Comparison of ENCODE assay signal across 8 mouse cellular contexts in the genomic region with DNA sequence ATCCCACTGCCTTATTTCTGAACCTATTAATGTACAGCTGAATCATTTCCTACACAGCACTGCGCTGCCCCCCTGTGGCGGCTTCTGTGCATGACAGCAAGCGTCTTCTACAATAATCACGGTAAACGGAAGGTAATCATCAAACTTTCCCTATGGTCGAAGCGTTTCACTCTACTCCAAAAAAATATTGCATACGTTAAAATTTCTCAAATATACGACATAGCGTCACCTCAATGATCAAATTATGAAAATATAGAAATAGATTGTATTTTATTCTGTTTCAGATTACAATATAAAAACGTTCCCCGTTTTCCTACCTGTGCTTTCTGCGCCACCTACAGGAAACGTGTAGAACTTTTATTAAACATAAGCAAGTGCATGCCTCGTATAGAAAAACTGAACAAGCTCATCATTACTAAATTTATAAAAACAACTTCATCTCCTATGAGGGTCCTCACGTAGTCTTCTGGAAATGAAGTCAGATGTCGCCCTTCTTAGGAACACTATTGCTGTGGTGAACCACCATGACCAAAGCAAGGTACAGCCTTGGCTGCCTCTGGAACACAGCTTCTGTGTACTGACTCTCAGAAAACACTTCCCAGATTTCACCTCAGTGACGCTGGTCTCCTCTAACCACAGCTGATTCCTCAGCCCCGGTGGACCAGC. TPM values are rescaled to one million over a fixed set of nuclear protein-coding genes. Genes with fewer than 3 reads are reported as not detected.
DNase-seq lines count a peak whose midpoint lies in the region; ATAC-seq and TF ChIP-seq lines count a peak whose summit lies in the region.

No protein-coding gene starts in this region.

- H3K4me1 ChIP-seq in bone marrow, adult 2 months (ENCODE audit: control insufficient read depth, insufficient read depth, low read length): no peaks in the 10 kb centered on the region
- no peaks in the 10 kb centered on the region for H3K4me1 ChIP-seq in embryonic facial prominence, embryonic 15.5 days
- no peaks in the 10 kb centered on the region for H3K4me1 ChIP-seq in heart, embryonic 13.5 days
- no peaks in the 10 kb centered on the region for H3K4me1 ChIP-seq in kidney, postnatal 0 days (replicated peaks; ENCODE audit: insufficient read depth, low read length)
- no peaks in the 10 kb centered on the region for H3K4me1 ChIP-seq in stomach, embryonic 15.5 days

- no peak overlapping the region for H3K9ac ChIP-seq in embryonic facial prominence, embryonic 15.5 days
- H3K9ac ChIP-seq in heart, embryonic 13.5 days: no peak overlapping the region
- H3K9ac ChIP-seq in kidney, postnatal 0 days (ENCODE audit: low read depth, low read length): no peak overlapping the region
- H3K9ac ChIP-seq in stomach, embryonic 15.5 days: no peak overlapping the region

- ATAC-seq in embryonic facial prominence, embryonic 15.5 days (ENCODE audit: insufficient number of reproducible peaks, low FRiP score, low TSS enrichment, low read depth): no peak
- ATAC-seq in heart, embryonic 13.5 days (ENCODE audit: extremely low read depth, insufficient number of reproducible peaks, low FRiP score, low TSS enrichment): no peak
- ATAC-seq in kidney, postnatal 0 days (replicated peaks; ENCODE audit: low FRiP score, low read depth): no peak
- ATAC-seq in stomach, embryonic 15.5 days (ENCODE audit: insufficient read depth, low FRiP score, low read depth): no peak

- peak overlapping the region; percentile 40; the same call in 1 of the 2 replicates for H3K4me2 ChIP-seq in embryonic facial prominence, embryonic 15.5 days (replicated peaks)
- peak overlapping the region; percentile 56 for H3K4me2 ChIP-seq in heart, embryonic 13.5 days
- peak overlapping the region; percentile 21; the same call in 1 of the 2 replicates for H3K4me2 ChIP-seq in kidney, postnatal 0 days (ENCODE audit: low read length)
- H3K4me2 ChIP-seq in myocyte (ENCODE audit: low read depth): peak overlapping the region; percentile 51
- H3K4me2 ChIP-seq in stomach, embryonic 15.5 days: peak overlapping the region; percentile 34

- no peaks in the 10 kb centered on the region for H3K9me3 ChIP-seq in embryonic facial prominence, embryonic 15.5 days (replicated peaks)
- H3K9me3 ChIP-seq in heart, embryonic 13.5 days: no peaks in the 10 kb centered on the region
- no peaks in the 10 kb centered on the region for H3K9me3 ChIP-seq in kidney, postnatal 0 days (replicated peaks; ENCODE audit: low read length)
- no peaks in the 10 kb centered on the region for H3K9me3 ChIP-seq in stomach, embryonic 15.5 days

- H3K36me3 ChIP-seq in embryonic facial prominence, embryonic 15.5 days: no peaks in the 10 kb centered on the region
- H3K36me3 ChIP-seq in heart, embryonic 13.5 days: no peaks in the 10 kb centered on the region
- no peaks in the 10 kb centered on the region for H3K36me3 ChIP-seq in kidney, postnatal 0 days (ENCODE audit: insufficient read depth, low read length)
- no peaks in the 10 kb centered on the region for H3K36me3 ChIP-seq in myocyte (ENCODE audit: control insufficient read depth, insufficient read depth)
- no peaks in the 10 kb centered on the region for H3K36me3 ChIP-seq in stomach, embryonic 15.5 days

- no peaks in the 10 kb centered on the region for H3K79me2 ChIP-seq in myocyte (ENCODE audit: control insufficient read depth, insufficient read depth)

- no peak overlapping the region for H3ac ChIP-seq in myocyte (ENCODE audit: control insufficient read depth, insufficient read length)

- 6% methylated on average over 19 of the region's 19 CpGs for WGBS in bone marrow, adult 2 months
- WGBS in embryonic facial prominence, embryonic 15.5 days: 4% methylated on average over 19 of the region's 19 CpGs
- 6% methylated on average over 19 of the region's 19 CpGs for WGBS in heart, embryonic 13.5 days
- WGBS in kidney, postnatal 0 days: 5% methylated on average over 19 of the region's 19 CpGs
- 3% methylated on average over 19 of the region's 19 CpGs for WGBS in stomach, embryonic 15.5 days

- H3K4me3 ChIP-seq in bone marrow, adult 2 months (replicated peaks; ENCODE audit: control insufficient read depth, low read depth, low read length): no peak overlapping the region
- H3K4me3 ChIP-seq in embryonic facial prominence, embryonic 15.5 days (replicated peaks): peak overlapping the region; percentile 30
- peak overlapping the region; percentile 45 for H3K4me3 ChIP-seq in heart, embryonic 13.5 days
- H3K4me3 ChIP-seq in kidney, postnatal 0 days (replicated peaks; ENCODE audit: low read depth, low read length): 0 out of 2 replicates have a peak overlapping the region, but pooled peaks have one; percentile 4
- H3K4me3 ChIP-seq in myocyte: no peak overlapping the region
- H3K4me3 ChIP-seq in stomach, embryonic 15.5 days (replicated peaks): no peak overlapping the region

- H3K27me3 ChIP-seq in embryonic facial prominence, embryonic 15.5 days: no peaks in the 10 kb centered on the region
- no peaks in the 10 kb centered on the region for H3K27me3 ChIP-seq in heart, embryonic 13.5 days (replicated peaks)
- no peaks in the 10 kb centered on the region for H3K27me3 ChIP-seq in kidney, postnatal 0 days (ENCODE audit: insufficient read depth, low read length)
- H3K27me3 ChIP-seq in myocyte (ENCODE audit: control insufficient read depth, insufficient read depth, insufficient read length): no peaks in the 10 kb centered on the region
- H3K27me3 ChIP-seq in stomach, embryonic 15.5 days (replicated peaks): no peaks in the 10 kb centered on the region

- TF ChIP-seq POLR2A in bone marrow, adult 2 months (IDR thresholded peaks at IDR 0.05; ENCODE audit: borderline replicate concordance, control insufficient read depth, low read depth, low read length): no peak
- no peak for TF ChIP-seq POLR2A in myocyte (IDR thresholded peaks at IDR 0.05; ENCODE audit: insufficient read length, low read depth)

- H3K27ac ChIP-seq in bone marrow, adult 2 months (ENCODE audit: control insufficient read depth, insufficient read depth, low read depth, low read length, poor library complexity): no peak overlapping the region
- H3K27ac ChIP-seq in embryonic facial prominence, embryonic 15.5 days (replicated peaks): no peak overlapping the region
- H3K27ac ChIP-seq in heart, embryonic 13.5 days (replicated peaks): no peak overlapping the region
- H3K27ac ChIP-seq in kidney, postnatal 0 days: no peak overlapping the region
- H3K27ac ChIP-seq in stomach, embryonic 15.5 days: no peak overlapping the region

- peak; percentile 74 for TF ChIP-seq CTCF in bone marrow, adult 2 months (IDR thresholded peaks at IDR 0.05; ENCODE audit: control insufficient read depth, insufficient read depth, low read length)
- peak; percentile 92 for TF ChIP-seq CTCF in kidney, postnatal 0 days (IDR thresholded peaks at IDR 0.05; ENCODE audit: low read depth)

- peak; percentile 73 for DNase-seq in CD4-positive helper T cell, adult 2 months (ENCODE audit: low read depth, low spot score)
- peak; percentile 81 for DNase-seq in kidney, postnatal 0 days (ENCODE audit: low spot score)
- DNase-seq in liver: peak; percentile 76

TF ChIP-seq in myocyte, 11 proteins besides CTCF, POLR2A, EP300 and RAD21:
- TF ChIP-seq MYOG (IDR thresholded peaks at IDR 0.05; ENCODE audit: control insufficient read depth in 1 of 3, insufficient read depth in 1 of 3, insufficient read length in 2 of 3, low read depth in 2 of 3) (no peak), USF1 (IDR thresholded peaks at IDR 0.05; ENCODE audit: low read depth) (no peak), REST (IDR thresholded peaks at IDR 0.05; ENCODE audit: insufficient read depth, insufficient read length) (no peak), TCF12 (IDR thresholded peaks at IDR 0.05; ENCODE audit: insufficient read depth, poor library complexity, severe bottlenecking) (no peak), SRF (IDR thresholded peaks at IDR 0.05; ENCODE audit: control insufficient read depth, insufficient read length, low read depth) (no peak), TCF3 (IDR thresholded peaks at IDR 0.05; ENCODE audit: insufficient read length, low read depth) (no peak), MYOD1 (IDR thresholded peaks at IDR 0.05; ENCODE audit: control insufficient read depth in 1 of 3, insufficient read length in 2 of 3, low read depth in 2 of 3) (no peak), E2F4 (IDR thresholded peaks at IDR 0.05; ENCODE audit: insufficient read depth) (no peak), MAX (IDR thresholded peaks at IDR 0.05; ENCODE audit: low read depth) (no peak), CEBPB (IDR thresholded peaks at IDR 0.05; ENCODE audit: insufficient read depth, poor library complexity, severe bottlenecking) (no peak), POLR2AphosphoS2 (IDR thresholded peaks at IDR 0.05; ENCODE audit: insufficient read length, low read depth) (no peak)
TF ChIP-seq in myocyte: peak in this region for 0.

RNA-seq across cellular contexts. Expression of a gene that starts 38.0 kb away (rescaled TPM):
- polyA plus RNA-seq in bone marrow, adult 2 months (2011; ENCODE audit: insufficient read depth, insufficient read length, low replicate concordance, missing spikeins): 4.5 and 7.4 TPM in 2 replicates
- polyA plus RNA-seq in embryonic facial prominence, embryonic 15.5 days (2015; fragmentation: Nextera tagmentation; extraction: Ambion mirVana): 27.6 and 28.8 TPM in 2 replicates
- polyA plus RNA-seq in heart, embryonic 13.5 days (2015; fragmentation: Nextera tagmentation; extraction: Ambion mirVana): 23.8 and 26.8 TPM in 2 replicates
- polyA plus RNA-seq in kidney, postnatal 0 days (2015; fragmentation: Nextera tagmentation; extraction: Ambion mirVana): 26.2 and 27.8 TPM in 2 replicates
- 12.7 TPM for polyA plus RNA-seq in myocyte (2012; fragmentation: generic; extraction: Trizol)
- 24.9 and 28.5 TPM in 2 replicates for polyA plus RNA-seq in stomach, embryonic 15.5 days (2015; fragmentation: Nextera tagmentation; extraction: Ambion mirVana)

Comparison
In these comparisons a context has a peak if more than half of its experiments do, and no peak if none do; other contexts are left out.
1. H3K4me3 ChIP-seq: peak in embryonic facial prominence, embryonic 15.5 days (single experiment), heart, embryonic 13.5 days (single experiment) and kidney, postnatal 0 days (single experiment); none in bone marrow, adult 2 months (single experiment), myocyte (single experiment) and stomach, embryonic 15.5 days (single experiment).
2. Peak in every context shown above with its lines, with median percentiles within 50 percentile points of each other: DNase-seq and H3K4me2 ChIP-seq.